ENCODE assay signal across 19 mouse cellular contexts in the genomic region with DNA sequence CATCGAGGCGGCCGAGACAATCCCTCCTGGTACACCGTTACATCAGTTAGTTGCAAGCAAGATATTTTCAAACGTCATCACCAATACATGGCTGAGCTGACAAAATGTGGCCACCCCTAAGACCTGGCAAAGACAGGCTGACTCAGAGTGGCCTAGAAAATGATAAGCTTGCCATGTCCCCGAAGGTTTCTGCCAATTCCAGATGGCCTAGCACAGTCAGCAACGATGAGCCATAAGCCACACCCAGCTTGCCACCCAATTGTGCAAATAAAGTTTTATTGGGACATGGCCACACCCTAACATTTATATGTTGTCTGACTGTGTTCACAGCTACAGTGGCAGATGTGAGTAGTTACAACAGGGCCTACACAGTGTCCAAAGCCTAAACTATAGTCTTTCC. TPM values are rescaled to one million over a fixed set of nuclear protein-coding genes. Genes with fewer than 3 reads are reported as not detected.
DNase-seq lines count a peak whose midpoint lies in the region; ATAC-seq and TF ChIP-seq lines count a peak whose summit lies in the region.
"Had no signal": no experiment of that assay in that cellular context is flagged by ENCODE, and none has a peak within 500 bp of the region (broad histone marks: within the 10 kb centered on the region; RNA-seq: fewer than 3 reads in every experiment).

No protein-coding gene starts in this region.

- no peak overlapping the region for H3K9ac ChIP-seq in embryonic facial prominence, embryonic 15.5 days
- H3K9ac ChIP-seq in intestine, postnatal 0 days (ENCODE audit: low read depth, low read length) = no peak overlapping the region
- H3K9ac ChIP-seq: forebrain, embryonic 15.5 days; heart, embryonic 13.5 days; hindbrain, embryonic 15.5 days had no signal

- no peak overlapping the region for H3K4me2 ChIP-seq in embryonic facial prominence, embryonic 15.5 days (replicated peaks)
- H3K4me2 ChIP-seq in intestine, postnatal 0 days (replicated peaks; ENCODE audit: low read depth) = no peak overlapping the region
- H3K4me2 ChIP-seq: forebrain, embryonic 15.5 days; heart, embryonic 13.5 days; hindbrain, embryonic 15.5 days had no signal

- no peak for TF ChIP-seq CTCF in intestine, postnatal 0 days (IDR thresholded peaks at IDR 0.05; ENCODE audit: low read depth)

- 0 out of 2 replicates have a peak, but pooled peaks have one; percentile 19 for ATAC-seq in embryonic facial prominence, embryonic 15.5 days (ENCODE audit: insufficient number of reproducible peaks, low FRiP score, low TSS enrichment, low read depth)
- ATAC-seq in intestine, postnatal 0 days = peak; percentile 22; the same call in 1 of the 2 replicates
- ATAC-seq: activated CD4-positive, CD25-positive, alpha-beta regulatory T cell, adult 4 months; forebrain, embryonic 15.5 days; Patski had no signal

- 80% methylated on average over 7 of the region's 7 CpGs for WGBS in embryonic facial prominence, embryonic 15.5 days
- WGBS in embryonic facial prominence, embryonic 10.5 days = 88% methylated on average over 7 of the region's 7 CpGs
- 70% methylated on average over 7 of the region's 7 CpGs for WGBS in intestine, postnatal 0 days

- no peaks in the 10 kb centered on the region for H3K36me3 ChIP-seq in embryonic facial prominence, embryonic 15.5 days
- H3K36me3 ChIP-seq in embryonic facial prominence, embryonic 10.5 days (replicated peaks) = no peaks in the 10 kb centered on the region
- H3K36me3 ChIP-seq in intestine, postnatal 0 days (ENCODE audit: control insufficient read depth, insufficient read depth) = no peaks in the 10 kb centered on the region
- H3K36me3 ChIP-seq: forebrain, embryonic 15.5 days; heart, embryonic 13.5 days; hindbrain, embryonic 15.5 days had no signal

- H3K4me1 ChIP-seq in embryonic facial prominence, embryonic 15.5 days = no peaks in the 10 kb centered on the region
- H3K4me1 ChIP-seq in embryonic facial prominence, embryonic 10.5 days = no peaks in the 10 kb centered on the region; the same call in 1 of the 2 replicates
- no peaks in the 10 kb centered on the region for H3K4me1 ChIP-seq in intestine, postnatal 0 days (replicated peaks; ENCODE audit: control insufficient read depth, insufficient read depth, low read length)
- H3K4me1 ChIP-seq: hindbrain, embryonic 15.5 days had no signal

- no peaks in the 10 kb centered on the region for H3K9me3 ChIP-seq in embryonic facial prominence, embryonic 15.5 days (replicated peaks)
- H3K9me3 ChIP-seq in embryonic facial prominence, embryonic 10.5 days = no peaks in the 10 kb centered on the region
- no peaks in the 10 kb centered on the region for H3K9me3 ChIP-seq in intestine, postnatal 0 days (ENCODE audit: control insufficient read depth)
- H3K9me3 ChIP-seq: forebrain, embryonic 15.5 days; heart, embryonic 13.5 days; hindbrain, embryonic 15.5 days had no signal

- H3K27ac ChIP-seq in embryonic facial prominence, embryonic 15.5 days (replicated peaks) = no peak overlapping the region
- no peak overlapping the region for H3K27ac ChIP-seq in embryonic facial prominence, embryonic 10.5 days (replicated peaks)
- no peak overlapping the region for H3K27ac ChIP-seq in intestine, postnatal 0 days (ENCODE audit: low read depth, low read length)
- H3K27ac ChIP-seq: forebrain, embryonic 15.5 days; heart, embryonic 13.5 days; hindbrain, embryonic 15.5 days had no signal

- peak; percentile 27 to 70 for DNase-seq in adrenal gland, adult (ENCODE audit: inconsistent age in 2 of 2, low spot score in 1 of 2)
- no peak for DNase-seq in adrenal gland, postnatal 25 days
- DNase-seq in embryonic facial prominence, embryonic 10.5 days (ENCODE audit: low spot score) = no peak
- peak; percentile 25 for DNase-seq in MN1 (ENCODE audit: low spot score)
- no peak for DNase-seq in layer of hippocampus, adult 9-11 months
- no peak for DNase-seq in right cerebral cortex, postnatal 36 days (ENCODE audit: low spot score in 2 of 2)
- DNase-seq: cerebellum, adult 18-20 months; cerebellum, adult 9-11 months; gastrocnemius, postnatal 36 days; heart, adult 11 months; heart, postnatal 36 days; kidney, adult 18-20 months had no signal

- H3K4me3 ChIP-seq in embryonic facial prominence, embryonic 15.5 days (replicated peaks) = no peak overlapping the region
- no peak overlapping the region for H3K4me3 ChIP-seq in embryonic facial prominence, embryonic 10.5 days
- no peak overlapping the region for H3K4me3 ChIP-seq in intestine, postnatal 0 days (ENCODE audit: low read depth, low read length)
- H3K4me3 ChIP-seq: forebrain, embryonic 15.5 days; heart, embryonic 13.5 days; hindbrain, embryonic 15.5 days had no signal

- H3K27me3 ChIP-seq in embryonic facial prominence, embryonic 15.5 days = no peaks in the 10 kb centered on the region
- peaks cover 6% of the 10 kb centered on the region for H3K27me3 ChIP-seq in embryonic facial prominence, embryonic 10.5 days (replicated peaks; ENCODE audit: low read depth, poor library complexity, severe bottlenecking)
- no peaks in the 10 kb centered on the region for H3K27me3 ChIP-seq in intestine, postnatal 0 days (replicated peaks; ENCODE audit: control insufficient read depth, insufficient read depth, low read length)
- H3K27me3 ChIP-seq: forebrain, embryonic 15.5 days; heart, embryonic 13.5 days; hindbrain, embryonic 15.5 days; Patski had no signal

RNA-seq across cellular contexts. Expression of gene Errfi1, which starts 10.5 kb away (rescaled TPM):
- 23.4 and 32.5 TPM in 2 replicates for total RNA-seq in adrenal gland, postnatal 25 days (2021)
- polyA plus RNA-seq in embryonic facial prominence, embryonic 15.5 days (2015; fragmentation: Nextera tagmentation; extraction: Ambion mirVana) = 32.1 and 32.8 TPM in 2 replicates
- polyA plus RNA-seq in embryonic facial prominence, embryonic 10.5 days (2016; fragmentation: Nextera tagmentation; extraction: Ambion mirVana) = 27.0 and 28.1 TPM in 2 replicates
- 27.2 and 27.7 TPM in 2 replicates for polyA plus RNA-seq in intestine, postnatal 0 days (2015; fragmentation: Nextera tagmentation; extraction: Ambion mirVana)

Comparison
In these comparisons a context has a peak if more than half of its experiments do, and no peak if none do; other contexts are left out.
1. DNase-seq: peak in adrenal gland, adult (2 of 2) and MN1 (single experiment); none in adrenal gland, postnatal 25 days (single experiment), embryonic facial prominence, embryonic 10.5 days (single experiment), layer of hippocampus, adult 9-11 months (single experiment) and right cerebral cortex, postnatal 36 days (0 of 2).